Mouse (Mus musculus): ENCODE measurements at regions not wholly inside any gene's neighbourhood (a gene's known extent, or its start where the extent isn't known, plus 50 kb on each side); places are given as distances from the start of the nearest gene placed in this dataset.

- TF ChIP-seq CTCF (IDR thresholded peaks at IDR 0.05; ENCODE audit: low read depth), result no peak
- no peak for TF ChIP-seq EP300 (IDR thresholded peaks at IDR 0.05; ENCODE audit: low read depth)
Measured at GRCm38 (mm10) chr9:101616261-101616660, 245.4 kb upstream of the 9630041A04Rik start.

Data from liver, embryonic 14.5 days (tissue).